Mouse (Mus musculus): Measurements from ENCODE around the gene B4galt4.

DNA sequence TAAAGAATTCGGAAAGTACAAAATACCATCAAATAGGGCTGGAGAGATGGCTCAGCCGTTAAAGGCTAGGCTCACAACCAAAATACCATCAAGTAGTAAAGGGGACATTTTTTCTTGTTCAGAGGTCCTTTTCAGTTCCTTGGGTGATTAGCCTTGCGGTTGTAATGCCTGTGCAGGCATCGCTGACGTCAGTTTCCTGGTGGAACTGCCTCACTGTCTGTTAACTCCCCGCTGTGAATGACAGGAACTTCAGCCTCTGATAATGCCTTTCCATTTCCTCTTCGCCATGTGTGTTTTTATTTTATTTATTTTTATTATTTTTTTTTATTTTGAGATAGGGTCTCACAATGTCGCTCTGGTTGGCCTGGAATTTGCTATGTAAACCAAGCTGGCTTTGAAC lies 11.1 kb upstream of the B4galt4 start:
- TF ChIP-seq CTCF (IDR thresholded peaks at IDR 0.05; ENCODE audit: low read depth, low read length) (no peak), TAL1 (conservative IDR thresholded peaks at IDR 0.05; ENCODE audit: low read depth, low read length) (no peak)
